Mouse (Mus musculus) CD8-positive naive resting alpha-beta T cell, adult 2 months (primary cell): ENCODE results near the gene Syt2.

Source experiments
- DNase-seq, 2 experiments: peaks; one replicate each; pipeline ENCODE4 v3.0.0; 2022; ENCODE audit warnings: low read depth in 2 of 2, low spot score in 2 of 2

Gene Syt2

GRCm38 (mm10) chr1:134771353-134771752, 124.9 kb downstream of the Syt2 start:
- DNase-seq = no peak

GRCm38 (mm10) chr1:134771999-134772398, 125.5 kb downstream of the Syt2 start:
- no peak for DNase-seq

- DNase-seq = no peak
Observed at GRCm38 (mm10) chr1:134772821-134773220, 126.3 kb downstream of the Syt2 start.

GRCm38 (mm10) chr1:134773256-134773655, 126.8 kb downstream of the Syt2 start:
- DNase-seq = no peak

- no peak for DNase-seq
Observed at GRCm38 (mm10) chr1:134774247-134774646, 127.8 kb downstream of the Syt2 start.

- DNase-seq = no peak
Observed at GRCm38 (mm10) chr1:134774728-134775287, 128.3 kb downstream of the Syt2 start.

- no peak for DNase-seq
Observed at GRCm38 (mm10) chr1:134775631-134776030, 129.2 kb downstream of the Syt2 start.

- DNase-seq = no peak
Observed at GRCm38 (mm10) chr1:134777201-134777885, 130.9 kb downstream of the Syt2 start.

- DNase-seq = no peak
Observed at GRCm38 (mm10) chr1:134777936-134778548, 131.6 kb downstream of the Syt2 start.

- DNase-seq = no peak
Observed at GRCm38 (mm10) chr1:134782797-134783196, 136.3 kb downstream of the Syt2 start.

GRCm38 (mm10) chr1:134783958-134784357, 137.5 kb downstream of the Syt2 start:
- DNase-seq = no peak

GRCm38 (mm10) chr1:134784481-134784880, 138.0 kb downstream of the Syt2 start:
- DNase-seq = no peak

GRCm38 (mm10) chr1:134784911-134785310, 138.4 kb downstream of the Syt2 start:
- DNase-seq = no peak

- DNase-seq = no peak
Observed at GRCm38 (mm10) chr1:134788096-134788495, 141.6 kb downstream of the Syt2 start.

GRCm38 (mm10) chr1:134790716-134791439, 144.4 kb downstream of the Syt2 start:
- DNase-seq = no peak

- no peak for DNase-seq
Observed at GRCm38 (mm10) chr1:134791456-134791855, 145.0 kb downstream of the Syt2 start.

GRCm38 (mm10) chr1:134796076-134796475, 149.6 kb downstream of the Syt2 start:
- DNase-seq = no peak

GRCm38 (mm10) chr1:134796536-134796935, 150.1 kb downstream of the Syt2 start:
- no peak for DNase-seq

GRCm38 (mm10) chr1:134801758-134802157, 155.3 kb downstream of the Syt2 start:
- no peak for DNase-seq

- no peak for DNase-seq
Observed at GRCm38 (mm10) chr1:134803286-134804117, 157.0 kb downstream of the Syt2 start.

GRCm38 (mm10) chr1:134804373-134804772, 157.9 kb downstream of the Syt2 start:
- no peak for DNase-seq
